In genomic region chr17:25808028-25808427, GRCm38 (mm10) we compare ENCODE assay signal across 11 mouse cellular contexts. TPM values are rescaled to one million over a fixed set of nuclear protein-coding genes. Genes with fewer than 3 reads are reported as not detected.
DNase-seq lines count a peak whose midpoint lies in the region; ATAC-seq and TF ChIP-seq lines count a peak whose summit lies in the region.
"Had no signal": no experiment of that assay in that cellular context is flagged by ENCODE, and none has a peak within 500 bp of the region (broad histone marks: within the 10 kb centered on the region; RNA-seq: fewer than 3 reads in every experiment).

No protein-coding gene starts in this region.

- no peaks in the 10 kb centered on the region for H3K9me3 ChIP-seq in kidney, embryonic 16.5 days (ENCODE audit: low read length)
- H3K9me3 ChIP-seq in embryonic facial prominence, embryonic 13.5 days = no peaks in the 10 kb centered on the region
- no peaks in the 10 kb centered on the region for H3K9me3 ChIP-seq in hindbrain, embryonic 16.5 days (ENCODE audit: control insufficient read depth, low read length)
- no peaks in the 10 kb centered on the region for H3K9me3 ChIP-seq in midbrain, postnatal 0 days (ENCODE audit: low read length)

- H3K4me3 ChIP-seq in kidney, embryonic 16.5 days (ENCODE audit: low read length) = peak overlapping the region; percentile 63; the same call in 1 of the 2 replicates
- peak overlapping the region; percentile 71; the same call in 1 of the 2 replicates for H3K4me3 ChIP-seq in embryonic facial prominence, embryonic 13.5 days
- peak overlapping the region; percentile 81 for H3K4me3 ChIP-seq in hindbrain, embryonic 16.5 days (ENCODE audit: low read length)
- H3K4me3 ChIP-seq in midbrain, postnatal 0 days (ENCODE audit: low read depth, low read length) = peak overlapping the region; percentile 89

- no peak overlapping the region for H3K27ac ChIP-seq in kidney, embryonic 16.5 days (ENCODE audit: low read length)
- H3K27ac ChIP-seq in embryonic facial prominence, embryonic 13.5 days = no peak overlapping the region
- peak overlapping the region; percentile 97 for H3K27ac ChIP-seq in hindbrain, embryonic 16.5 days (ENCODE audit: low read depth, low read length)
- H3K27ac ChIP-seq in midbrain, postnatal 0 days (ENCODE audit: low read depth, low read length) = peak overlapping the region; percentile 98

- ATAC-seq in kidney, embryonic 16.5 days (ENCODE audit: low FRiP score, low TSS enrichment) = no peak
- no peak for ATAC-seq in embryonic facial prominence, embryonic 13.5 days (ENCODE audit: insufficient number of reproducible peaks, insufficient read depth, low FRiP score, low TSS enrichment, low read depth)
- peak; percentile 12; the same call in 1 of the 2 replicates for ATAC-seq in hindbrain, embryonic 16.5 days
- ATAC-seq in midbrain, postnatal 0 days (ENCODE audit: low FRiP score) = no peak; the same call in 1 of the 2 replicates
- ATAC-seq: inflammation-experienced regulatory T-cells, adult 6 months had no signal

- H3K36me3 ChIP-seq in kidney, embryonic 16.5 days (ENCODE audit: insufficient read depth, low read length) = no peaks in the 10 kb centered on the region
- H3K36me3 ChIP-seq in embryonic facial prominence, embryonic 13.5 days = no peaks in the 10 kb centered on the region
- H3K36me3 ChIP-seq in hindbrain, embryonic 16.5 days (ENCODE audit: control insufficient read depth, insufficient read depth, low read length) = no peaks in the 10 kb centered on the region
- H3K36me3 ChIP-seq in midbrain, postnatal 0 days (ENCODE audit: insufficient read depth, low read length) = no peaks in the 10 kb centered on the region
- H3K36me3 ChIP-seq: G1E had no signal

- H3K27me3 ChIP-seq in kidney, embryonic 16.5 days (ENCODE audit: insufficient read depth, low read length) = peaks cover 49% of the 10 kb centered on the region
- H3K27me3 ChIP-seq in embryonic facial prominence, embryonic 13.5 days = peaks cover 60% of the 10 kb centered on the region
- no peaks in the 10 kb centered on the region for H3K27me3 ChIP-seq in hindbrain, embryonic 16.5 days (replicated peaks; ENCODE audit: control insufficient read depth, insufficient read depth, low read length)
- H3K27me3 ChIP-seq in midbrain, postnatal 0 days (ENCODE audit: insufficient read depth, low read length) = no peaks in the 10 kb centered on the region

- 29% methylated on average over 5 of the region's 5 CpGs for WGBS in kidney, embryonic 16.5 days
- 34% methylated on average over 5 of the region's 5 CpGs for WGBS in embryonic facial prominence, embryonic 13.5 days
- WGBS in hindbrain, embryonic 16.5 days = 19% methylated on average over 5 of the region's 5 CpGs
- 29% methylated on average over 5 of the region's 5 CpGs for WGBS in midbrain, postnatal 0 days

- no peak for TF ChIP-seq CTCF in midbrain, postnatal 0 days (IDR thresholded peaks at IDR 0.05)

- no peak for DNase-seq in kidney, postnatal 36 days
- DNase-seq in midbrain, postnatal 0 days (ENCODE audit: low spot score) = no peak
- no peak for DNase-seq in spleen, adult 12 weeks (ENCODE audit: low spot score)
- DNase-seq in natural killer cell, adult 2 months (ENCODE audit: low spot score in 2 of 2) = no peak
- no peak for DNase-seq in adrenal gland, adult 2 months
- DNase-seq: spleen, adult 18-20 months had no signal

- no peak overlapping the region for H3K9ac ChIP-seq in kidney, embryonic 16.5 days (replicated peaks; ENCODE audit: low read length)
- no peak overlapping the region for H3K9ac ChIP-seq in embryonic facial prominence, embryonic 13.5 days
- H3K9ac ChIP-seq in hindbrain, embryonic 16.5 days (ENCODE audit: low read depth, low read length) = peak overlapping the region; percentile 90
- peak overlapping the region; percentile 97 for H3K9ac ChIP-seq in midbrain, postnatal 0 days (replicated peaks; ENCODE audit: low read length, poor library complexity, severe bottlenecking)

- H3K4me1 ChIP-seq in kidney, embryonic 16.5 days (ENCODE audit: insufficient read depth, low read length) = peaks cover 10% of the 10 kb centered on the region; the same call in 1 of the 2 replicates
- H3K4me1 ChIP-seq in embryonic facial prominence, embryonic 13.5 days = peaks cover 16% of the 10 kb centered on the region
- peaks cover 37% of the 10 kb centered on the region for H3K4me1 ChIP-seq in hindbrain, embryonic 16.5 days (ENCODE audit: control insufficient read depth, insufficient read depth, low read depth, low read length)
- H3K4me1 ChIP-seq in midbrain, postnatal 0 days (ENCODE audit: insufficient read depth, low read length) = peaks cover 19% of the 10 kb centered on the region

- 0 out of 2 replicates have a peak overlapping the region, but pooled peaks have one; percentile 97 for H3K4me2 ChIP-seq in kidney, embryonic 16.5 days (replicated peaks; ENCODE audit: low read depth, low read length)
- H3K4me2 ChIP-seq in embryonic facial prominence, embryonic 13.5 days = peak overlapping the region; percentile 97
- peak overlapping the region; percentile 82 for H3K4me2 ChIP-seq in hindbrain, embryonic 16.5 days (ENCODE audit: low read length)
- peak overlapping the region; percentile 96 for H3K4me2 ChIP-seq in midbrain, postnatal 0 days (ENCODE audit: low read depth, low read length, poor library complexity, severe bottlenecking)

RNA-seq across cellular contexts. Expression of gene Fbxl16, which starts 0.9 kb away (rescaled TPM):
- 1.4 and 2.0 TPM in 2 replicates for polyA plus RNA-seq in kidney, embryonic 16.5 days (2015; fragmentation: Nextera tagmentation; extraction: Ambion mirVana)
- 3.6 and 4.2 TPM in 2 replicates for polyA plus RNA-seq in embryonic facial prominence, embryonic 13.5 days (2015; fragmentation: Nextera tagmentation; extraction: Ambion mirVana)
- polyA plus RNA-seq in hindbrain, embryonic 16.5 days (2015; fragmentation: Nextera tagmentation; extraction: Ambion mirVana) = 38.1 and 43.0 TPM in 2 replicates
- 140 and 154 TPM in 2 replicates for total RNA-seq in midbrain, postnatal 0 days (2014; rRNA removed)
- polyA plus RNA-seq in midbrain, postnatal 0 days (2015; fragmentation: Nextera tagmentation; extraction: Ambion mirVana) = 43.1 and 51.7 TPM in 2 replicates
- total RNA-seq in adrenal gland, adult 2 months (2021) = 10 to 100 TPM; 26.6 to 54.4 TPM
- polyA plus RNA-seq in adrenal gland, adult 2 months (2012; rRNA removed) = 60.7 and 90.6 TPM in 2 replicates
- polyA plus RNA-seq: inflammation-experienced regulatory T-cells, adult 6 months had no signal

RNA-seq across cellular contexts. Expression of gene Metrn, which starts 11.1 kb away (rescaled TPM):
- polyA plus RNA-seq in kidney, embryonic 16.5 days (2015; fragmentation: Nextera tagmentation; extraction: Ambion mirVana) = 56.8 and 57.1 TPM in 2 replicates
- 43.4 and 50.1 TPM in 2 replicates for polyA plus RNA-seq in embryonic facial prominence, embryonic 13.5 days (2015; fragmentation: Nextera tagmentation; extraction: Ambion mirVana)
- 79.4 and 88.8 TPM in 2 replicates for polyA plus RNA-seq in hindbrain, embryonic 16.5 days (2015; fragmentation: Nextera tagmentation; extraction: Ambion mirVana)
- total RNA-seq in midbrain, postnatal 0 days (2014; rRNA removed) = 155 and 236 TPM in 2 replicates
- polyA plus RNA-seq in midbrain, postnatal 0 days (2015; fragmentation: Nextera tagmentation; extraction: Ambion mirVana) = 50.0 and 54.3 TPM in 2 replicates
- 10 to 100 TPM; 16.8 to 33.1 TPM for total RNA-seq in adrenal gland, adult 2 months (2021)
- polyA plus RNA-seq in adrenal gland, adult 2 months (2012; rRNA removed) = 121 and 176 TPM in 2 replicates

RNA-seq across cellular contexts. Expression of gene AC134908.4, which starts 12.6 kb away (rescaled TPM):
- polyA plus RNA-seq in kidney, embryonic 16.5 days (2015; fragmentation: Nextera tagmentation; extraction: Ambion mirVana) = 0.40 and 0.57 TPM in 2 replicates
- not detected in 2 replicates for polyA plus RNA-seq in embryonic facial prominence, embryonic 13.5 days (2015; fragmentation: Nextera tagmentation; extraction: Ambion mirVana)
- polyA plus RNA-seq in hindbrain, embryonic 16.5 days (2015; fragmentation: Nextera tagmentation; extraction: Ambion mirVana) = 1.6 and 2.2 TPM in 2 replicates
- total RNA-seq in midbrain, postnatal 0 days (2014; rRNA removed) = not detected in 2 replicates
- 0.89 TPM in 1 of 2 replicates, not detected in the other for polyA plus RNA-seq in midbrain, postnatal 0 days (2015; fragmentation: Nextera tagmentation; extraction: Ambion mirVana)
- total RNA-seq in adrenal gland, adult 2 months (2021) = 1 to 10 TPM in 1 of 2 experiments, not detected in 1; 1.2 TPM
- polyA plus RNA-seq in adrenal gland, adult 2 months (2012; rRNA removed) = 0.96 TPM in 1 of 2 replicates, not detected in the other
- total RNA-seq: G1E had no signal
- polyA plus RNA-seq: G1E; inflammation-experienced regulatory T-cells, adult 6 months had no signal

RNA-seq across cellular contexts. Expression of gene Fam173a, which starts 15.3 kb away (rescaled TPM):
- 105 and 109 TPM in 2 replicates for polyA plus RNA-seq in kidney, embryonic 16.5 days (2015; fragmentation: Nextera tagmentation; extraction: Ambion mirVana)
- polyA plus RNA-seq in embryonic facial prominence, embryonic 13.5 days (2015; fragmentation: Nextera tagmentation; extraction: Ambion mirVana) = 65.3 and 78.1 TPM in 2 replicates
- 99.9 and 103 TPM in 2 replicates for polyA plus RNA-seq in hindbrain, embryonic 16.5 days (2015; fragmentation: Nextera tagmentation; extraction: Ambion mirVana)
- 65.8 and 74.2 TPM in 2 replicates for total RNA-seq in midbrain, postnatal 0 days (2014; rRNA removed)
- polyA plus RNA-seq in midbrain, postnatal 0 days (2015; fragmentation: Nextera tagmentation; extraction: Ambion mirVana) = 106 and 116 TPM in 2 replicates
- 10 to 100 TPM; 52.0 to 81.1 TPM for total RNA-seq in adrenal gland, adult 2 months (2021)
- polyA plus RNA-seq in adrenal gland, adult 2 months (2012; rRNA removed) = 125 and 146 TPM in 2 replicates

RNA-seq across cellular contexts. Expression of gene Wdr24, which starts 15.4 kb away (rescaled TPM):
- 33.1 and 35.3 TPM in 2 replicates for polyA plus RNA-seq in kidney, embryonic 16.5 days (2015; fragmentation: Nextera tagmentation; extraction: Ambion mirVana)
- 26.5 and 30.0 TPM in 2 replicates for polyA plus RNA-seq in embryonic facial prominence, embryonic 13.5 days (2015; fragmentation: Nextera tagmentation; extraction: Ambion mirVana)
- polyA plus RNA-seq in hindbrain, embryonic 16.5 days (2015; fragmentation: Nextera tagmentation; extraction: Ambion mirVana) = 29.7 and 32.7 TPM in 2 replicates
- total RNA-seq in midbrain, postnatal 0 days (2014; rRNA removed) = 33.4 and 37.6 TPM in 2 replicates
- polyA plus RNA-seq in midbrain, postnatal 0 days (2015; fragmentation: Nextera tagmentation; extraction: Ambion mirVana) = 24.7 and 27.3 TPM in 2 replicates
- total RNA-seq in adrenal gland, adult 2 months (2021) = 10 to 100 TPM; 19.1 to 20.8 TPM
- polyA plus RNA-seq in adrenal gland, adult 2 months (2012; rRNA removed) = 29.5 and 38.3 TPM in 2 replicates

Comparison
In these comparisons a context has a peak if more than half of its experiments do, and no peak if none do; other contexts are left out.
1. H3K27ac ChIP-seq: peak in hindbrain, embryonic 16.5 days (single experiment) and midbrain, postnatal 0 days (single experiment); none in kidney, embryonic 16.5 days (single experiment) and embryonic facial prominence, embryonic 13.5 days (single experiment).
2. H3K9ac ChIP-seq: peak in hindbrain, embryonic 16.5 days (single experiment) and midbrain, postnatal 0 days (single experiment); none in kidney, embryonic 16.5 days (single experiment) and embryonic facial prominence, embryonic 13.5 days (single experiment).
3. Peak in every context shown above with its lines, with median percentiles within 50 percentile points of each other: H3K4me2 ChIP-seq and H3K4me3 ChIP-seq.